Mouse (Mus musculus): ENCODE measurements around the gene Vav3. TPM values are rescaled to one million over a fixed set of nuclear protein-coding genes. Genes with fewer than 3 reads are reported as not detected.

The Vav3 gene
- total and polyA plus RNA-seq, 3 experiments, result 0.08 TPM; not detected in 2

DNA sequence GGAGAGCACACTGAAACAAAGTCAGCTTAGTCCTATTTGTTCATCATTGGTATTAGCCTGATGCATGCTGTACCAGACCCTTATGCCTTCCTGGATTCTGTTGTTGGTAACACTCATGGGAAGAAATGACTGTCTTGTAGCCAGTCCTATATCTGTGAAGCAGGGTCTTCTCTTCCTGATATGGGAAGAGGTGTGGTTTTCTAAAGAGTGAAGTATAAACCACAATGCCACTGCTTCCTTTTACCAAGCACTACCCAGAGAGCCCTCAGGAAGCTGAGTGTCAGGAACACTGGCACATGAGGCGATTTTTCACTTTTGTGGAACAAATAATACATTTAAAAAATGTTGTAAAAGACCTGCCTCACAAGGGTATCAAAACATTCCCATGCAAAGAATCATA is 231.0 kb downstream of the Vav3 start:
- no peak for DNase-seq (ENCODE audit: extremely low read depth)
- Histone ChIP-seq H3K4me2 (ENCODE audit: insufficient read depth, low read depth, poor library complexity, severe bottlenecking) (no peak overlapping the region), H3K4me1 (ENCODE audit: control insufficient read depth in 1 of 2, insufficient read depth in 2 of 2) (peaks cover 0 to 8% of the 10 kb centered on the region in 2 experiments; a peak in 2 of 4 replicates), H3K9me3 (replicated peaks; ENCODE audit: low read length) (no peaks in the 10 kb centered on the region), H3K79me2 (replicated peaks; ENCODE audit: control insufficient read depth, extremely low read depth, insufficient read depth, poor library complexity, severe bottlenecking) (no peaks in the 10 kb centered on the region), H3K9ac (ENCODE audit: insufficient read depth, low read depth) (no peak overlapping the region), H3K4me3 (replicated peaks in 1 of 3; ENCODE audit: low read depth in 2 of 3, low read length in 2 of 3, poor library complexity in 1 of 3) (no peak overlapping the region), H3K27ac (ENCODE audit: insufficient read depth, low read depth) (no peak overlapping the region), H3K36me3 (replicated peaks in 1 of 2; ENCODE audit: control insufficient read depth in 1 of 2, insufficient read depth in 1 of 2, low read length in 1 of 2) (no peaks in the 10 kb centered on the region), H3K27me3 (replicated peaks) (no peaks in the 10 kb centered on the region)
- in situ Hi-C loops (cut with MboI; ENCODE audit: low pct_ligation_motif_present, low pct_unique_long_range_greater_than_20kb, low sequenced_read_pairs) (no loop called here), dilution Hi-C loops (cut with MboI; ENCODE audit: extremely low pct_ligation_motif_present, extremely low pct_unique_long_range_greater_than_20kb, low sequenced_read_pairs) (no loop called here)
- TF ChIP-seq NELFE (IDR thresholded peaks at IDR 0.05; ENCODE audit: low read depth, low read length), result no peak
- no peak for TF ChIP-seq MAX (IDR thresholded peaks at IDR 0.05; ENCODE audit: low read length)
- TF ChIP-seq RAD21 (IDR thresholded peaks at IDR 0.05; ENCODE audit: low read depth, low read length), result no peak
- no peak for TF ChIP-seq JUN (IDR thresholded peaks at IDR 0.05; ENCODE audit: insufficient read depth, low read depth, low read length)
- TF ChIP-seq TCF12 (IDR thresholded peaks at IDR 0.05; ENCODE audit: low read depth, low read length), result no peak
- TF ChIP-seq CHD2 (IDR thresholded peaks at IDR 0.05; ENCODE audit: low read length), result no peak
- no peak for TF ChIP-seq MEF2A (IDR thresholded peaks at IDR 0.05; ENCODE audit: borderline replicate concordance, low read depth, low read length)
- no peak for TF ChIP-seq MAZ (IDR thresholded peaks at IDR 0.05; ENCODE audit: low read depth, low read length)
- no peak for TF ChIP-seq ZC3H11A (IDR thresholded peaks at IDR 0.05; ENCODE audit: low read depth, low read length)
- no peak for TF ChIP-seq RCOR1 (conservative IDR thresholded peaks at IDR 0.05; ENCODE audit: low read depth, low read length)
- TF ChIP-seq USF2 (conservative IDR thresholded peaks at IDR 0.05; ENCODE audit: low read depth, low read length), result no peak
- TF ChIP-seq ZMIZ1 (IDR thresholded peaks at IDR 0.05; ENCODE audit: low read depth, low read length), result no peak
- TF ChIP-seq POLR2A (IDR thresholded peaks at IDR 0.05; ENCODE audit: low read depth, low read length), result no peak
- TF ChIP-seq GABPA (IDR thresholded peaks at IDR 0.05; ENCODE audit: insufficient replicate concordance, low read depth, low read length), result no peak
- TF ChIP-seq SIN3A (IDR thresholded peaks at IDR 0.05; ENCODE audit: low read length), result no peak
- TF ChIP-seq JUND (conservative IDR thresholded peaks at IDR 0.05; ENCODE audit: low read depth, low read length), result no peak
- TF ChIP-seq HCFC1 (IDR thresholded peaks at IDR 0.05; ENCODE audit: low read depth, low read length), result no peak

DNA sequence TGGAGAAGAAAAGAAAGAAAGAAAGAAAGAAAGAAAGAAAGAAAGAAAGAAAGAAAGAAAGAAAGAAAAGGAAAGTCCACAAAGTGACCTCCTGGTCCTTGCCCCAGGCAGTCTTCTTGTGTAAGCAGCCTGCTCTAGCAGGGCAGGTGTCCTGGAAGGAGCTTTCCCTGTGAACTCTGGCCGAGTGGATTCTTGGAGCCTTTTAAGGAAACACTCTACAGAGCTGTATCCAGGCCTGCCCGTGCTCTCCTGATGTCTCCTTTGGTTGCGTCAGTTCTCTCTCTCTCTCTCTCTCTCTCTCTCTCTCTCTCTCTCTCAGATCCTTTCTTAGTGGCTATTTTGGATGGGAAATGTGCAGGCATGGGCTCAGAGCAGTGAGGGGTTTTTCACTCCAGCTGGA is 232.4 kb downstream of the Vav3 start:
- in situ Hi-C loops (cut with MboI; ENCODE audit: low pct_ligation_motif_present, low pct_unique_long_range_greater_than_20kb, low sequenced_read_pairs) (no loop called here), dilution Hi-C loops (cut with MboI; ENCODE audit: extremely low pct_ligation_motif_present, extremely low pct_unique_long_range_greater_than_20kb, low sequenced_read_pairs) (no loop called here)
- no peaks in the 10 kb centered on the region for H3K9me3 ChIP-seq (replicated peaks; ENCODE audit: low read length)
- peaks cover 0 to 8% of the 10 kb centered on the region in 2 experiments; a peak in 2 of 4 replicates for H3K4me1 ChIP-seq (ENCODE audit: control insufficient read depth in 1 of 2, insufficient read depth in 2 of 2)
- no peak overlapping the region for H3K4me2 ChIP-seq (ENCODE audit: insufficient read depth, low read depth, poor library complexity, severe bottlenecking)
- H3K27ac ChIP-seq (ENCODE audit: insufficient read depth, low read depth), result no peak overlapping the region
- H3K4me3 ChIP-seq (replicated peaks in 1 of 3; ENCODE audit: low read depth in 2 of 3, low read length in 2 of 3, poor library complexity in 1 of 3), result no peak overlapping the region
- DNase-seq (ENCODE audit: extremely low read depth), result no peak
- H3K79me2 ChIP-seq (replicated peaks; ENCODE audit: control insufficient read depth, extremely low read depth, insufficient read depth, poor library complexity, severe bottlenecking), result no peaks in the 10 kb centered on the region
- no peak overlapping the region for H3K9ac ChIP-seq (ENCODE audit: insufficient read depth, low read depth)
- no peaks in the 10 kb centered on the region for H3K27me3 ChIP-seq (replicated peaks)
- no peaks in the 10 kb centered on the region for H3K36me3 ChIP-seq (replicated peaks in 1 of 2; ENCODE audit: control insufficient read depth in 1 of 2, insufficient read depth in 1 of 2, low read length in 1 of 2)
- TF ChIP-seq UBTF (IDR thresholded peaks at IDR 0.05; ENCODE audit: low read depth, low read length), result no peak
- no peak for TF ChIP-seq MYC (IDR thresholded peaks at IDR 0.05; ENCODE audit: low read depth, low read length)
- TF ChIP-seq MXI1 (IDR thresholded peaks at IDR 0.05; ENCODE audit: low read depth, low read length), result no peak
- TF ChIP-seq JUN (IDR thresholded peaks at IDR 0.05; ENCODE audit: insufficient read depth, low read depth, low read length), result no peak
- no peak for TF ChIP-seq MEF2A (IDR thresholded peaks at IDR 0.05; ENCODE audit: borderline replicate concordance, low read depth, low read length)
- TF ChIP-seq ZNF384 (IDR thresholded peaks at IDR 0.05; ENCODE audit: low read depth, low read length), result no peak
- no peak for TF ChIP-seq TBP (conservative IDR thresholded peaks at IDR 0.05; ENCODE audit: low read depth, low read length)
- TF ChIP-seq ZMIZ1 (IDR thresholded peaks at IDR 0.05; ENCODE audit: low read depth, low read length), result no peak
- no peak for TF ChIP-seq E2F4 (IDR thresholded peaks at IDR 0.05; ENCODE audit: insufficient replicate concordance, low read depth, low read length)
- TF ChIP-seq ELF1 (IDR thresholded peaks at IDR 0.05; ENCODE audit: low read depth, low read length), result no peak
